Mouse (Mus musculus): ENCODE measurements around the gene Rb1. TPM values are rescaled to one million over a fixed set of nuclear protein-coding genes. Genes with fewer than 3 reads are reported as not detected.
A peak's percentile ranks its signal among the peaks of the same experiment; 100 is the strongest.

Gene Rb1
- polyA plus RNA-seq, 2 experiments, result 15.4 to 22.1 TPM

DNA sequence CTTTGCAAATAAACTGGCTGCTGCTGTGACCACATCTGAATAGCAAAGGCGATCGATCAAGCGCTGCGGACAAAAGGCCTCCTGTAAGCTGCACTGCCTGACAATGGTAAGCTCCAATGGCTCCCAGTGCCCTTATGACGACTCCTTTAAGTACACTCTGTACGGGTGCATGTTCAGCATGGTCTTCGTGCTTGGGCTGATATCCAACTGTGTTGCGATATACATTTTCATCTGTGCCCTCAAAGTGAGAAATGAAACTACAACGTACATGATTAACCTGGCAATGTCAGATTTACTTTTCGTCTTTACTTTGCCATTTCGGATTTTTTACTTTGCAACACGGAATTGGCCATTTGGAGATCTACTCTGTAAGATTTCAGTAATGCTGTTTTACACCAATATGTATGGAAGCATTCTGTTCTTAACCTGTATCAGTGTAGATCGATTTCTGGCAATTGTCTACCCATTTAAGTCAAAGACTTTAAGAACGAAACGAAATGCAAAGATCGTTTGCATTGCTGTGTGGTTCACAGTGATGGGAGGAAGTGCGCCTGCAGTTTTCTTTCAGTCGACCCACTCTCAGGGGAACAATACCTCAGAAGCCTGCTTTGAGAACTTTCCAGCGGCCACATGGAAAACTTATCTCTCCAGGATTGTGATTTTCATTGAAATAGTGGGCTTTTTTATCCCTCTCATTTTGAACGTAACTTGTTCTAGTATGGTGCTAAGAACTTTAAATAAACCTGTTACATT is 86.9 kb downstream of the Rb1 start:
- H3K4me1 ChIP-seq (replicated peaks; ENCODE audit: control insufficient read depth in 2 of 2, insufficient read depth in 2 of 2, low read length in 1 of 2), result peaks cover 11 to 16% of the 10 kb centered on the region in 2 experiments
- DNase-seq (ENCODE audit: low read depth in 3 of 3, low spot score in 3 of 3) (no peak), ATAC-seq (ENCODE audit: insufficient read depth) (peak; percentile 70)
- H3K27ac ChIP-seq, result peak overlapping the region; percentile 36; the same call in 1 of the 2 replicates
- TF ChIP-seq EP300 (IDR thresholded peaks at IDR 0.05; ENCODE audit: low read depth) (peak; percentile 5; the same call in 1 of the 2 replicates), CTCF (IDR thresholded peaks at IDR 0.05; ENCODE audit: low read depth) (no peak)
- H3K9me3 ChIP-seq (ENCODE audit: control insufficient read depth, low read length), result no peaks in the 10 kb centered on the region
- H3K4me3 ChIP-seq (ENCODE audit: insufficient read depth in 1 of 2, low read depth in 2 of 2, low read length in 2 of 2), result peak overlapping the region; percentile 57 to 93
- H3K36me3 ChIP-seq (replicated peaks; ENCODE audit: control insufficient read depth, insufficient read depth, low read depth), result no peaks in the 10 kb centered on the region
- peak overlapping the region; percentile 54 for H3K9ac ChIP-seq (replicated peaks)
- peak overlapping the region; percentile 66 for H3K4me2 ChIP-seq (ENCODE audit: low read depth)
- WGBS (ENCODE audit: insufficient replicate concordance), result under 1% methylated on average over 20 of the region's 20 CpGs
- no peaks in the 10 kb centered on the region for H3K27me3 ChIP-seq (ENCODE audit: control insufficient read depth, insufficient read depth, low read length)

DNA sequence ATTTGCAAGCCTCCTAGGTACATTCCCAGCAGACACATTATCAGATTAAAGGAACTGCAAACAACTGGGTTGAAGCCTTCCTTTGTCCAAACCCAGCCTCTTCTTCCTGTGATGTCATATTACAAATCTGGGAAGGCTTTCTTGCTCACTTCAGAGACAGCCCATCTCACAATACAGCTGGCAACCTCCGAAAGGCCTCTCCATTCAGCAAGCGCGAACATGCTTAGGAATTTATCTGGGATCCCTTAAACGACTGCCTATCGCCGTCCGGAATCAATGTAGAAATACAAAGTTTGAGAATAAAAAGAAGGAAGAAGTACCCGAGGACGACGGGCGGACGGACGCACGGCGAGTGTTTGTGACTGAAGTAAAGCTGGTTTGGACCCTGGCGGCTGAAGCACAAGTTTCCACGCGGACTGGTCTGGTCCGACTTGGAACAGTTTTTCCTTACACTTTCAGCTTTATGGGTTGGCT is 87.7 kb downstream of the Rb1 start, which contains the start of gene Lpar6:
Gene Lpar6 (plus strand): TSS at position 48 of the 474 bp plus-strand sequence.
- peak within 1 kb of the TSS; percentile 66 for H3K4me2 ChIP-seq (ENCODE audit: low read depth)
- peak within 1 kb of the TSS; percentile 36 for H3K27ac ChIP-seq
- DNase-seq (ENCODE audit: low read depth in 3 of 3, low spot score in 3 of 3), result no peak
- peak within 1 kb of the TSS; percentile 57 to 93 for H3K4me3 ChIP-seq (ENCODE audit: insufficient read depth in 1 of 2, low read depth in 2 of 2, low read length in 2 of 2)
- no peaks in the 10 kb centered on the region for H3K9me3 ChIP-seq (ENCODE audit: control insufficient read depth, low read length)
- peak; percentile 30; the same call in 1 of the 2 replicates for ATAC-seq (ENCODE audit: insufficient read depth)
- H3K4me1 ChIP-seq (replicated peaks; ENCODE audit: control insufficient read depth in 2 of 2, insufficient read depth in 2 of 2, low read length in 1 of 2), result peaks cover 11 to 16% of the 10 kb centered on the region in 2 experiments
- 3% methylated on average over 19 of the region's 19 CpGs for WGBS (ENCODE audit: insufficient replicate concordance)
- H3K9ac ChIP-seq (replicated peaks), result peak within 1 kb of the TSS; percentile 54
- H3K27me3 ChIP-seq (ENCODE audit: control insufficient read depth, insufficient read depth, low read length), result no peaks in the 10 kb centered on the region
- H3K36me3 ChIP-seq (replicated peaks; ENCODE audit: control insufficient read depth, insufficient read depth, low read depth), result no peaks in the 10 kb centered on the region
- no peak for TF ChIP-seq EP300 (IDR thresholded peaks at IDR 0.05; ENCODE audit: low read depth)
- no peak for TF ChIP-seq CTCF (IDR thresholded peaks at IDR 0.05; ENCODE audit: low read depth)

DNA sequence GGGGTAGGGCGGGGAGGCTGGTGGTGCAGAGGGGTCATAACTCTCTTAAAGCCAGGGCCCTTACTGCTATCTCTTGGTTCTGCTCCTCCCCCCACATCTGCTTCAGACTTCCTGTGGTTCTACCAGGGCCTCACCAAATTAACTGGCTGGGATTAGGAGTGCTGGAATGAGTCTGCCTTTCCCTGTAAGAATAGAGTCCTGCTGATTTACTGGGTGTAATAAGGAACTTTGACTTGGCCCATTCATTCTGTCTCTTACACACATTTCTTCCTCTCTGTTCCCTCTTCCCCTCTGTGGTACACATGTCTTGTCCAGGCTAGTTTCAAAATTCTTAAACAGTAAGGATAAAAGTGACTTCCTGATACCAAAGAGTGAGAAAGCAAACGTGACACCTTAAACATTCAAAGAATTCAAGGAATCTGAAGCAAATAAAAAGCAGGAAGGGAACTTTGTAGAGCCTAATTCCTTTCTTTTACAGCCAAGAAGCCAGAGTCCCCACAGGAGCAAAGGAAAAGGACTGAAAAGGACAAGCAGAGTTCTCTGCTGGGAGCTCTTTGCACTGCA is 91.1 kb downstream of the Rb1 start:
- no peak overlapping the region for H3K4me3 ChIP-seq (ENCODE audit: insufficient read depth in 1 of 2, low read depth in 2 of 2, low read length in 2 of 2)
- peaks cover 5% of the 10 kb centered on the region; the same call in 1 of the 2 replicates for H3K36me3 ChIP-seq (replicated peaks; ENCODE audit: control insufficient read depth, insufficient read depth, low read depth)
- WGBS (ENCODE audit: insufficient replicate concordance), result 27% methylated on average over 2 of the region's 2 CpGs
- ATAC-seq (ENCODE audit: insufficient read depth) (peak; percentile 24; the same call in 1 of the 2 replicates), DNase-seq (ENCODE audit: low read depth in 3 of 3, low spot score in 3 of 3) (no peak)
- no peak overlapping the region; the same call in 1 of the 2 replicates for H3K27ac ChIP-seq
- no peak for TF ChIP-seq CTCF (IDR thresholded peaks at IDR 0.05; ENCODE audit: low read depth)
- TF ChIP-seq EP300 (IDR thresholded peaks at IDR 0.05; ENCODE audit: low read depth), result no peak
- H3K9ac ChIP-seq (replicated peaks), result 0 out of 2 replicates have a peak overlapping the region, but pooled peaks have one; percentile 7
- peak overlapping the region; percentile 2; the same call in 1 of the 2 replicates for H3K4me2 ChIP-seq (ENCODE audit: low read depth)
- H3K4me1 ChIP-seq (replicated peaks; ENCODE audit: control insufficient read depth in 2 of 2, insufficient read depth in 2 of 2, low read length in 1 of 2), result peaks cover 11 to 16% of the 10 kb centered on the region in 2 experiments
- H3K27me3 ChIP-seq (ENCODE audit: control insufficient read depth, insufficient read depth, low read length), result no peaks in the 10 kb centered on the region
- H3K9me3 ChIP-seq (ENCODE audit: control insufficient read depth, low read length), result no peaks in the 10 kb centered on the region

DNA sequence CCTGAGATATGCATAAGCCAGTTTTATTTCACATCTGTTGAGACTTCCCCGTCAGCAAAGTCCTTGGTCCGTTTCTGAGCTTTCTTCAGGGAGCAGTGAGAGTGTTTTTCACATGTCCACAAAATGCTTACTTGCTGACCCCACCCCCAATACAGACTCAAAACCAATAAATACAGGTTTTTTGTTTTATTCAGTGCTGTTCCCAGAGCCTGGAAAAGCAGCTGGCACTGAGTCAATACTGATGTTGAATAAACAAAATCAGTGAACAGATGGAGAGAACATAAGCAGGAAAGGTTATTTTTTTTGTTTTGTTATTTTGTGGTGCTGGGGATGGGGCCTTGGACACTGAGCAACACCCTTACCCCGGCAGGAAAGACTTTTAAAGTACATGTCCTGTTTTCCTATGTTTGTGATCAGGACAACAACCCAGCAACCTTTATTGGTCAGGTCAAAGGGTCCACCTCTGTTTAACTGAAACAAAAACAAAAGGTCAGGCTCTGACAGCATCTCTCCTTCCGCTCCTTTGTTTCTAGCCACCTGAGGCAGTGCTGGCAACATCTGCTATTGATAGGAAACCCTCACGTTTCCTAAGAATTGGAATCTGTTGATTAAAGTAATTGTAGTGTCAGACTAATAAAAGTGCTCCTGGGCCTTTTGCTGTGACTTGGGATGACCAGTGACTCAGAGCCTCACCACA is 94.2 kb downstream of the Rb1 start:
- TF ChIP-seq EP300 (IDR thresholded peaks at IDR 0.05; ENCODE audit: low read depth) (no peak), CTCF (IDR thresholded peaks at IDR 0.05; ENCODE audit: low read depth) (no peak)
- Histone ChIP-seq H3K27me3 (ENCODE audit: control insufficient read depth, insufficient read depth, low read length) (no peaks in the 10 kb centered on the region), H3K9me3 (ENCODE audit: control insufficient read depth, low read length) (no peaks in the 10 kb centered on the region), H3K4me3 (ENCODE audit: insufficient read depth in 1 of 2, low read depth in 2 of 2, low read length in 2 of 2) (no peak overlapping the region), H3K27ac (no peak overlapping the region), H3K36me3 (replicated peaks; ENCODE audit: control insufficient read depth, insufficient read depth, low read depth) (peaks cover 5% of the 10 kb centered on the region; the same call in 1 of the 2 replicates), H3K9ac (replicated peaks) (no peak overlapping the region), H3K4me1 (replicated peaks; ENCODE audit: control insufficient read depth in 2 of 2, insufficient read depth in 2 of 2, low read length in 1 of 2) (peaks cover 11% of the 10 kb centered on the region in 2 experiments), H3K4me2 (ENCODE audit: low read depth) (no peak overlapping the region)
- ATAC-seq (ENCODE audit: insufficient read depth), result no peak
- no peak for DNase-seq (ENCODE audit: low read depth in 3 of 3, low spot score in 3 of 3)
- 65% methylated on average over 5 of the region's 5 CpGs for WGBS (ENCODE audit: insufficient replicate concordance)
